Mouse (Mus musculus) gastrocnemius, postnatal 36 days (tissue): Measurements from ENCODE around the gene Akap14. TPM values are rescaled to one million over a fixed set of nuclear protein-coding genes. Genes with fewer than 3 reads are reported as not detected.

Source experiments
- DNase-seq, 2 experiments: peaks; one replicate each; pipeline ENCODE4 v3.0.0; 2022
- intact Hi-C: fragments of 180-260 bp; cut with DNase I; formaldehyde crosslinking; loops from one replicate; pipeline ENCODE4 v1.15.1; 2025
- total RNA-seq, 2 experiments: library from RNA; stranded (reverse); gene quantifications; 2 replicates each; pipeline ENCODE4 v1.2.3; 2021

Gene Akap14
- total RNA-seq, 2 experiments from 2014 or later, result not detected

DNA sequence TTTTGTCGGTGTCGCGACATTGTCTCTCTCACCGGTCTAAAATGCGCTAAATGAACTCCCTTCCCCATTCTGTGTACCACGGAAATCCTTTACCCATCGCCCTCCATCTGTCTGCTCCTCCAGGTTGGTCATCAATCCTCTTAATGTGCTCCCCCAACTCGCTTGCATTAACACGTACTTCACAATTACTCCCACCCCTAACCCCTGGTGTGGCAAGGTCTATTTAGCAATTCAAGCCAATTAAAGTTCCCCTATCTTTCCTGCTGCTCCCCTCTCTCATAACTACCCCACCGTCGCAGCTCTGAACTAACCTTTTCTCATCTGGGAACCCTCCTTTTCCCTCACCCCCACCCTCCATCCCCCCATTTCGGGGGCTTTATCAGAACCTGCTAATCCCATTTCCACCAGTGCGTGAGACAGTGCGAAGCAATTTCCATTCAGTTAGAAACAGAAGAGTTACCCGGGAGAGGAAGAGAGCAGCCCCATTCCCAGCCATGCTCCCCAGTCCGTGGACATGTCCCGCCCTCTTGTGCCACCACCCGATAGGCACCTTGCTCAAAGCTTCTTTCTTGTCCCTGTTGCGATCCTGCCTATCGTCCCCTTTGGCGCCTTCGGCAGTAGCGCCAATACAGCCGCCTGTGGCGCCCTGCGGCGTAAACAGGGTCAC is 59.0 kb downstream of the Akap14 start:
- intact Hi-C loops, result no loop called here
- DNase-seq, result no peak

GRCm38 (mm10) chrX:37103826-37104225 is 64.8 kb downstream of the Akap14 start:
- no peak for DNase-seq
- intact Hi-C loops, result no loop called here

Other genes starting within 250 kb of the Akap14 start
- gene Sept6, start 177.0 kb downstream of the Akap14 start, total RNA-seq, result 1 to 10 TPM; 1.7 to 1.9 TPM
- not detected for gene Sowahd, start 120.0 kb downstream of the Akap14 start, total RNA-seq
- 100 to 1,000 TPM; 221 to 256 TPM for gene Rpl39, start 83.4 kb downstream of the Akap14 start, total RNA-seq
- 1 to 10 TPM; 8.4 to 9.7 TPM for gene Upf3b, start 58.5 kb downstream of the Akap14 start, total RNA-seq
- gene Nkap, start 42.0 kb downstream of the Akap14 start, total RNA-seq, result 1 to 10 TPM; 5.6 to 8.8 TPM
- 100 to 1,000 TPM; 353 to 410 TPM for gene Ndufa1, start 22.3 kb upstream of the Akap14 start, total RNA-seq
- gene Rnf113a1, start 22.4 kb upstream of the Akap14 start, total RNA-seq, result 1 to 10 TPM; 1.9 to 3.4 TPM
- not detected for gene Gm9, start 42.2 kb upstream of the Akap14 start, total RNA-seq
- not detected for gene Rhox1, start 53.4 kb upstream of the Akap14 start, total RNA-seq
- not detected for gene Rhox2a, start 76.1 kb upstream of the Akap14 start, total RNA-seq
- gene Rhox3a, start 81.1 kb upstream of the Akap14 start, total RNA-seq, result not detected
- not detected for gene Rhox4a, start 96.5 kb upstream of the Akap14 start, total RNA-seq
- gene Rhox3a2, start 211.2 kb upstream of the Akap14 start, total RNA-seq, result not detected
- gene Rhox4a2, start 222.0 kb upstream of the Akap14 start, total RNA-seq, result not detected
- not detected for gene Rhox2b, start 243.2 kb upstream of the Akap14 start, total RNA-seq